Mouse (Mus musculus) thymus, postnatal 10 days (tissue): Measurements from ENCODE around the gene Frmd4b.

Experiments used
- DNase-seq, 2 experiments: peaks; one replicate each; pipeline ENCODE4 v3.0.0; 2021; ENCODE audit warnings: low spot score in 2 of 2

Gene Frmd4b

GRCm38 (mm10) chr6:97580479-97581030, 36.8 kb downstream of the Frmd4b start:
- no peak for DNase-seq

GRCm38 (mm10) chr6:97579704-97580103, 37.6 kb downstream of the Frmd4b start:
- no peak for DNase-seq

- no peak for DNase-seq
Observed at GRCm38 (mm10) chr6:97578210-97578609, 39.1 kb downstream of the Frmd4b start.

- no peak for DNase-seq
Observed at GRCm38 (mm10) chr6:97577349-97577748, 40.0 kb downstream of the Frmd4b start.

GRCm38 (mm10) chr6:97576565-97577346, 40.6 kb downstream of the Frmd4b start:
- DNase-seq, result no peak

- DNase-seq, result no peak
Observed at GRCm38 (mm10) chr6:97576096-97576495, 41.2 kb downstream of the Frmd4b start.

GRCm38 (mm10) chr6:97574973-97575372, 42.4 kb downstream of the Frmd4b start:
- DNase-seq, result no peak

GRCm38 (mm10) chr6:97572226-97572625, 45.1 kb downstream of the Frmd4b start:
- DNase-seq, result no peak

- no peak for DNase-seq
Observed at GRCm38 (mm10) chr6:97568538-97568937, 48.8 kb downstream of the Frmd4b start.

- no peak for DNase-seq
Observed at GRCm38 (mm10) chr6:97566746-97567145, 50.6 kb downstream of the Frmd4b start.

- DNase-seq, result no peak
Observed at GRCm38 (mm10) chr6:97557147-97557546, 60.2 kb downstream of the Frmd4b start.

- DNase-seq, result no peak
Observed at GRCm38 (mm10) chr6:97555637-97556036, 61.7 kb downstream of the Frmd4b start.

- DNase-seq, result no peak
Observed at GRCm38 (mm10) chr6:97553431-97553830, 63.9 kb downstream of the Frmd4b start.

- no peak for DNase-seq
Observed at GRCm38 (mm10) chr6:97552573-97552972, 64.8 kb downstream of the Frmd4b start.

GRCm38 (mm10) chr6:97551884-97552283, 65.5 kb downstream of the Frmd4b start:
- no peak for DNase-seq

- DNase-seq, result no peak
Observed at GRCm38 (mm10) chr6:97551161-97551560, 66.2 kb downstream of the Frmd4b start.

- no peak for DNase-seq
Observed at GRCm38 (mm10) chr6:97540458-97540857, 76.9 kb downstream of the Frmd4b start.

- no peak for DNase-seq
Observed at GRCm38 (mm10) chr6:97535763-97536445, 81.4 kb downstream of the Frmd4b start.

GRCm38 (mm10) chr6:97531043-97531442, 86.3 kb downstream of the Frmd4b start:
- DNase-seq, result peak; percentile 8 to 30

- DNase-seq, result no peak
Observed at GRCm38 (mm10) chr6:97528961-97529680, 88.2 kb downstream of the Frmd4b start.

- DNase-seq, result peak in 1 of 2 experiments; percentile 62
Observed at GRCm38 (mm10) chr6:97526092-97526491, 91.2 kb downstream of the Frmd4b start.

GRCm38 (mm10) chr6:97523118-97523517, 94.2 kb downstream of the Frmd4b start:
- peak; percentile 60 to 84 for DNase-seq
